In the genomic region with DNA sequence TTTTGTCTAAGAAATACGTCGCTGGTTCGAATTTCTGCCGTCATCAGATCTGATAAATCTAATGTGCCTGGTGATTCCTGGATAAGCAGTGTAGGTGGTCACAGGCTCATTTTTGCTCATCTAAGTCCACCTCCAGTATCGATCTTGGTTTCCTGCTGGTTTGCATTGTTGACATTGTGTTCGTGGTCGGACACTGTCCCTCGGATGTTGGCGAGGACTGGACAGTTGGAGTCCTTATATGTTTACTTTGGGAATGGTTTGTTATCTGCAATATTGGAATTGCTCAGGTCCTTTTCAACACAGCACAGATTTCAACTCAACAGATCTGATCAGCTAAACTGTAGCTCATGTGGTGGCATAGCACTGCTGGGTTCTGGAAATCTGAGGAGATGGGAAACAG, we compare ENCODE assay signal across 24 mouse cellular contexts.
"Had no signal": no experiment of that assay in that cellular context is flagged by ENCODE, and none has a peak within 500 bp of the region (broad histone marks: within the 10 kb centered on the region; RNA-seq: fewer than 3 reads in every experiment).

No protein-coding gene starts in this region.

- H3K27me3 ChIP-seq: heart, embryonic 12.5 days; hindbrain, embryonic 12.5 days; intestine, embryonic 15.5 days; liver, embryonic 13.5 days; liver, embryonic 15.5 days had no signal

- H3K36me3 ChIP-seq: heart, embryonic 12.5 days; hindbrain, embryonic 10.5 days; hindbrain, embryonic 12.5 days; intestine, embryonic 15.5 days; limb, embryonic 10.5 days; limb, embryonic 12.5 days; liver, embryonic 13.5 days; liver, embryonic 15.5 days had no signal

- H3K4me1 ChIP-seq: heart, embryonic 12.5 days; hindbrain, embryonic 10.5 days; hindbrain, embryonic 12.5 days; intestine, embryonic 15.5 days; limb, embryonic 10.5 days; limb, embryonic 12.5 days; liver, embryonic 13.5 days; liver, embryonic 15.5 days had no signal

- H3K9me3 ChIP-seq: heart, embryonic 12.5 days; hindbrain, embryonic 10.5 days; hindbrain, embryonic 12.5 days; intestine, embryonic 15.5 days; limb, embryonic 10.5 days; limb, embryonic 12.5 days; liver, embryonic 13.5 days; liver, embryonic 15.5 days had no signal

- ATAC-seq: hindbrain, embryonic 16.5 days; inflammation-experienced regulatory T-cells, adult 6 months had no signal

- H3K4me2 ChIP-seq: heart, embryonic 12.5 days; hindbrain, embryonic 12.5 days; hindbrain, embryonic 14.5 days; intestine, embryonic 15.5 days; limb, embryonic 12.5 days; liver, embryonic 13.5 days; liver, embryonic 15.5 days had no signal

- H3K9ac ChIP-seq: heart, embryonic 12.5 days; hindbrain, embryonic 12.5 days; hindbrain, embryonic 14.5 days; intestine, embryonic 15.5 days; limb, embryonic 12.5 days; liver, embryonic 13.5 days; liver, embryonic 15.5 days had no signal

- DNase-seq: gastrocnemius, adult 2 months; gastrocnemius, postnatal 10 days; gastrocnemius, postnatal 25 days; heart, adult 18-20 months; heart, postnatal 10 days; heart, postnatal 4 days; kidney, adult 18-20 months; kidney, adult 8-10 months; kidney, postnatal 10 days; kidney, postnatal 25 days; kidney, postnatal 4 days; liver, embryonic 13.5 days had no signal

- H3K27ac ChIP-seq: gastrocnemius, adult 2 months; hindbrain, embryonic 10.5 days; hindbrain, embryonic 12.5 days; hindbrain, embryonic 14.5 days; intestine, embryonic 15.5 days; layer of hippocampus, adult 2 months; left cerebral cortex, adult 2 months; limb, embryonic 10.5 days; limb, embryonic 12.5 days; liver, embryonic 13.5 days; liver, embryonic 15.5 days had no signal

- H3K4me3 ChIP-seq: gastrocnemius, adult 2 months; heart, embryonic 12.5 days; hindbrain, embryonic 10.5 days; hindbrain, embryonic 12.5 days; intestine, embryonic 15.5 days; layer of hippocampus, adult 2 months; left cerebral cortex, adult 2 months; limb, embryonic 10.5 days; limb, embryonic 12.5 days; liver, embryonic 13.5 days; liver, embryonic 15.5 days had no signal
